Mouse (Mus musculus): Measurements from ENCODE around the gene Mpp3. TPM values are rescaled to one million over a fixed set of nuclear protein-coding genes. Genes with fewer than 3 reads are reported as not detected.

Gene Mpp3
- polyA plus RNA-seq, 1 experiment, result 3.8 TPM

DNA sequence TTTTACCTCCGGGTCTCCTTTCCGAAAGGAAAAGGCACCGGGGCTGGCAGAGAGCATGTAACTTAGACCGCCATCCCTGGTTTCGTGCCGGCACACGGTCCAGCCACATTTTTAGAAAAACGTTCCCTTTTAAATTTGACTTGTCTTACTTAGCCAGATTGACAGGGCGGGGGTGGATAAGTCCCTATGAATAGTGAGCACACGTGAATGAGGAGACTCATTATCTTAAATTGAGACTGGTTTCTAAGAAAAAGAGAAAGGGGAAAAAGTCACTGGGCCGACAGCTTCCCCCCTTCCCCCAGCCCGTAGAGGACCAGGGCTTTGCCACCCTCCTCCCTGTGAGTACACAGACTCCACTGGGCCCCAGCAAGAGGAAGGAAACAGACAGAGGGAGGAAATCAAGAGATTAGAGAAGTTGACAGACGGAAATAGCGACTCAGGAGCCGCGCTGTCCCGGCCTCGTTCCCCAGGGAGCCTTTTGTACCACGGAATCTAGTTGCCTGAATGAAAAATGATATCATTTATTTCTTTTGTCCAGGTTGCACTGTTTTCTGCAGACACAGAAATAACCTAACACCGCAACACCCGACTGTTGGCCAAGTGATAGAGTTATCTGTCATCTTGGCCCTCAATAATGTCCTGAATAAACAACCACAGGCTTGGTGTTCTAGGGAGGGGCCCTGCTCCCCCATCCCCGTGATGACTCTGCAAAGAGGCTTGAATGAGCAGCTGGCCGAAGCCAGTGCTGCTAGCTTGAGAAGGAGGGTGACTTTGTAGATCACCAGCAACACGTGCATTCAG is 75.5 kb downstream of the Mpp3 start:
- Histone ChIP-seq H3K9me3 (replicated peaks; ENCODE audit: control insufficient read depth, insufficient read depth, low read length, poor library complexity, severe bottlenecking) (no peaks in the 10 kb centered on the region), H3K36me3 (ENCODE audit: control insufficient read depth, insufficient read depth, low read length, poor library complexity, severe bottlenecking) (no peaks in the 10 kb centered on the region), H3K4me3 (ENCODE audit: low read depth, low read length) (peak overlapping the region; percentile 37), H3K9ac (ENCODE audit: low read depth, poor library complexity, severe bottlenecking) (no peak overlapping the region), H3K4me1 (ENCODE audit: control insufficient read depth, insufficient read depth, low read length) (no peaks in the 10 kb centered on the region), H3K27ac (ENCODE audit: insufficient read depth, low read length) (no peak overlapping the region), H3K27me3 (ENCODE audit: control insufficient read depth, insufficient read depth, low read length, poor library complexity, severe bottlenecking) (no peaks in the 10 kb centered on the region)
- TF ChIP-seq POLR2A (IDR thresholded peaks at IDR 0.05; ENCODE audit: insufficient read depth, low read length), result no peak
- TF ChIP-seq CTCF (IDR thresholded peaks at IDR 0.05; ENCODE audit: low read depth, low read length), result no peak
- TF ChIP-seq EP300 (IDR thresholded peaks at IDR 0.05; ENCODE audit: insufficient read depth, low read depth, low read length), result no peak

DNA sequence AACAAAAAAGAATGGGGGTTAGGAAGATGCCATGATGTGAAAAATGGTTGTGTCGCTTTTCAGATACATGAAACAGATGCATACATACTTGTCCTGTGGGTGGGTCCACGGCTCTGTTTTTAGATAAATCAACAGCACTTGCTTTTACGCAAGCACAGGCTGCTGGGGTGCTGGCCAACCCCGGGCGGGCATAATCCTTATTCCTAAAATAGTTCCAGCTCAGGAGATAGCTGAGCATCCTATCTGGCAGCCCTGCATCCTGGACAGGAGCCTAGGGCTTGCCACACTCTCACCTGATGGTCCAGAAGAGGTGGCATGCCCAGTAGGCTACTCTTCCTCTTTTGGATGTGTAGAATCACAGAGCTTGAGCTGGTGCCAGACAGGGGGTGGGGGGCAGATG is 78.2 kb downstream of the Mpp3 start:
- Histone ChIP-seq H3K4me3 (ENCODE audit: low read depth, low read length) (no peak overlapping the region), H3K9me3 (replicated peaks; ENCODE audit: control insufficient read depth, insufficient read depth, low read length, poor library complexity, severe bottlenecking) (no peaks in the 10 kb centered on the region), H3K27me3 (ENCODE audit: control insufficient read depth, insufficient read depth, low read length, poor library complexity, severe bottlenecking) (no peaks in the 10 kb centered on the region), H3K27ac (ENCODE audit: insufficient read depth, low read length) (no peak overlapping the region), H3K4me1 (ENCODE audit: control insufficient read depth, insufficient read depth, low read length) (no peaks in the 10 kb centered on the region), H3K9ac (ENCODE audit: low read depth, poor library complexity, severe bottlenecking) (no peak overlapping the region), H3K36me3 (ENCODE audit: control insufficient read depth, insufficient read depth, low read length, poor library complexity, severe bottlenecking) (no peaks in the 10 kb centered on the region)
- TF ChIP-seq POLR2A (IDR thresholded peaks at IDR 0.05; ENCODE audit: insufficient read depth, low read length), result no peak
- no peak for TF ChIP-seq CTCF (IDR thresholded peaks at IDR 0.05; ENCODE audit: low read depth, low read length)
- no peak for TF ChIP-seq EP300 (IDR thresholded peaks at IDR 0.05; ENCODE audit: insufficient read depth, low read depth, low read length)

Other genes starting within 250 kb of the Mpp3 start
- 28.9 and 30.3 TPM in 2 replicates for gene Etv4, start 243.1 kb downstream of the Mpp3 start, polyA plus RNA-seq (2011; ENCODE audit: insufficient read depth, insufficient read length, low read depth, missing spikeins)
- gene Meox1, start 134.1 kb downstream of the Mpp3 start, polyA plus RNA-seq (2011; ENCODE audit: insufficient read depth, insufficient read length, low read depth, missing spikeins), result 0.70 TPM in 1 of 2 replicates, not detected in the other
- not detected in 2 replicates for gene Sost, start 61.4 kb downstream of the Mpp3 start, polyA plus RNA-seq (2011; ENCODE audit: insufficient read depth, insufficient read length, low read depth, missing spikeins)
- not detected in 2 replicates for gene Cfap97d1, start 44.2 kb downstream of the Mpp3 start, polyA plus RNA-seq (2011; ENCODE audit: insufficient read depth, insufficient read length, low read depth, missing spikeins)
- 11.9 and 13.3 TPM in 2 replicates for gene Dusp3, start 41.4 kb downstream of the Mpp3 start, polyA plus RNA-seq (2011; ENCODE audit: insufficient read depth, insufficient read length, low read depth, missing spikeins)
- gene Cd300lg, start 13.0 kb upstream of the Mpp3 start, polyA plus RNA-seq (2011; ENCODE audit: insufficient read depth, insufficient read length, low read depth, missing spikeins), result not detected in 2 replicates
- gene Mpp2, start 60.1 kb upstream of the Mpp3 start, polyA plus RNA-seq (2011; ENCODE audit: insufficient read depth, insufficient read length, low read depth, missing spikeins), result 3.4 and 3.6 TPM in 2 replicates
- gene Ppy, start 72.9 kb upstream of the Mpp3 start, polyA plus RNA-seq (2011; ENCODE audit: insufficient read depth, insufficient read length, low read depth, missing spikeins), result not detected in 2 replicates
- gene Pyy, start 79.4 kb upstream of the Mpp3 start, polyA plus RNA-seq (2011; ENCODE audit: insufficient read depth, insufficient read length, low read depth, missing spikeins), result not detected in 2 replicates
- 0.65 TPM in 1 of 2 replicates, not detected in the other for gene Nags, start 117.1 kb upstream of the Mpp3 start, polyA plus RNA-seq (2011; ENCODE audit: insufficient read depth, insufficient read length, low read depth, missing spikeins)
- gene Tmem101, start 127.9 kb upstream of the Mpp3 start, polyA plus RNA-seq (2011; ENCODE audit: insufficient read depth, insufficient read length, low read depth, missing spikeins), result 22.3 and 24.5 TPM in 2 replicates
- gene Lsm12, start 156.8 kb upstream of the Mpp3 start, polyA plus RNA-seq (2011; ENCODE audit: insufficient read depth, insufficient read length, low read depth, missing spikeins), result 137 and 146 TPM in 2 replicates
- gene G6pc3, start 161.2 kb upstream of the Mpp3 start, polyA plus RNA-seq (2011; ENCODE audit: insufficient read depth, insufficient read length, low read depth, missing spikeins), result 33.0 and 33.6 TPM in 2 replicates
- gene Hdac5, start 201.7 kb upstream of the Mpp3 start, polyA plus RNA-seq (2011; ENCODE audit: insufficient read depth, insufficient read length, low read depth, missing spikeins), result 41.2 and 42.4 TPM in 2 replicates
- gene BC030867, start 220.4 kb upstream of the Mpp3 start, polyA plus RNA-seq (2011; ENCODE audit: insufficient read depth, insufficient read length, low read depth, missing spikeins), result 32.5 and 34.0 TPM in 2 replicates
- gene Asb16, start 240.3 kb upstream of the Mpp3 start, polyA plus RNA-seq (2011; ENCODE audit: insufficient read depth, insufficient read length, low read depth, missing spikeins), result 0.70 and 2.3 TPM in 2 replicates